Mouse (Mus musculus): Measurements from ENCODE around the gene Kl. TPM values are rescaled to one million over a fixed set of nuclear protein-coding genes. Genes with fewer than 3 reads are reported as not detected.

The Kl gene
- polyA plus RNA-seq, 1 experiment, result 159 TPM

GRCm38 (mm10) chr5:150918599-150918998 is 33.8 kb upstream of the Kl start:
- DNase-seq, result no peak
- Histone ChIP-seq H3K27ac (ENCODE audit: insufficient read depth, low read depth, low read length) (no peak overlapping the region), H3K4me1 (ENCODE audit: control insufficient read depth, insufficient read depth, low read length) (peaks cover 26% of the 10 kb centered on the region; the same call in 1 of the 2 replicates), H3K4me3 (ENCODE audit: insufficient read depth, low read depth, low read length) (no peak overlapping the region), H3K36me3 (ENCODE audit: control insufficient read depth, insufficient read depth, low read length) (no peaks in the 10 kb centered on the region), H3K27me3 (replicated peaks; ENCODE audit: control insufficient read depth, insufficient read depth, low read length) (no peaks in the 10 kb centered on the region)
- WGBS, result 94% methylated on average over 13 of the region's 13 CpGs
- TF ChIP-seq POLR2A (IDR thresholded peaks at IDR 0.05; ENCODE audit: low read depth, low read length) (no peak), CTCF (conservative IDR thresholded peaks at IDR 0.05; ENCODE audit: insufficient read depth, insufficient read length, low read depth, low read length) (no peak)

GRCm38 (mm10) chr5:150919269-150919668 is 33.1 kb upstream of the Kl start:
- peaks cover 23% of the 10 kb centered on the region; the same call in 1 of the 2 replicates for H3K4me1 ChIP-seq (ENCODE audit: control insufficient read depth, insufficient read depth, low read length)
- H3K27ac ChIP-seq (ENCODE audit: insufficient read depth, low read depth, low read length), result no peak overlapping the region
- no peaks in the 10 kb centered on the region for H3K27me3 ChIP-seq (replicated peaks; ENCODE audit: control insufficient read depth, insufficient read depth, low read length)
- TF ChIP-seq POLR2A (IDR thresholded peaks at IDR 0.05; ENCODE audit: low read depth, low read length), result no peak
- TF ChIP-seq CTCF (conservative IDR thresholded peaks at IDR 0.05; ENCODE audit: insufficient read depth, insufficient read length, low read depth, low read length), result no peak
- H3K4me3 ChIP-seq (ENCODE audit: insufficient read depth, low read depth, low read length), result no peak overlapping the region
- 77% methylated on average over 4 of the region's 4 CpGs for WGBS
- no peak for DNase-seq
- H3K36me3 ChIP-seq (ENCODE audit: control insufficient read depth, insufficient read depth, low read length), result no peaks in the 10 kb centered on the region

- no peaks in the 10 kb centered on the region for H3K27me3 ChIP-seq (replicated peaks; ENCODE audit: control insufficient read depth, insufficient read depth, low read length)
- TF ChIP-seq CTCF (conservative IDR thresholded peaks at IDR 0.05; ENCODE audit: insufficient read depth, insufficient read length, low read depth, low read length), result no peak
- no peak for TF ChIP-seq POLR2A (IDR thresholded peaks at IDR 0.05; ENCODE audit: low read depth, low read length)
- H3K36me3 ChIP-seq (ENCODE audit: control insufficient read depth, insufficient read depth, low read length), result no peaks in the 10 kb centered on the region
- 81% methylated on average over 2 of the region's 2 CpGs for WGBS
- no peak for DNase-seq
- no peak overlapping the region for H3K4me3 ChIP-seq (ENCODE audit: insufficient read depth, low read depth, low read length)
- H3K4me1 ChIP-seq (ENCODE audit: control insufficient read depth, insufficient read depth, low read length), result peaks cover 19% of the 10 kb centered on the region; the same call in 1 of the 2 replicates
- H3K27ac ChIP-seq (ENCODE audit: insufficient read depth, low read depth, low read length), result no peak overlapping the region
Observed at GRCm38 (mm10) chr5:150919961-150920360, 32.4 kb upstream of the Kl start.

GRCm38 (mm10) chr5:150929406-150929805 is 23.0 kb upstream of the Kl start:
- no peak for DNase-seq
- TF ChIP-seq CTCF (conservative IDR thresholded peaks at IDR 0.05; ENCODE audit: insufficient read depth, insufficient read length, low read depth, low read length) (no peak), POLR2A (IDR thresholded peaks at IDR 0.05; ENCODE audit: low read depth, low read length) (no peak)
- no peaks in the 10 kb centered on the region for H3K36me3 ChIP-seq (ENCODE audit: control insufficient read depth, insufficient read depth, low read length)
- WGBS, result 87% methylated on average over 2 of the region's 2 CpGs
- H3K27me3 ChIP-seq (replicated peaks; ENCODE audit: control insufficient read depth, insufficient read depth, low read length), result no peaks in the 10 kb centered on the region
- no peaks in the 10 kb centered on the region for H3K4me1 ChIP-seq (ENCODE audit: control insufficient read depth, insufficient read depth, low read length)
- H3K27ac ChIP-seq (ENCODE audit: insufficient read depth, low read depth, low read length), result no peak overlapping the region
- H3K4me3 ChIP-seq (ENCODE audit: insufficient read depth, low read depth, low read length), result no peak overlapping the region

GRCm38 (mm10) chr5:150932596-150932995 is 19.8 kb upstream of the Kl start:
- WGBS, result 45% methylated on average over 2 of the region's 2 CpGs
- DNase-seq, result peak; percentile 59
- Histone ChIP-seq H3K27me3 (replicated peaks; ENCODE audit: control insufficient read depth, insufficient read depth, low read length) (no peaks in the 10 kb centered on the region), H3K4me3 (ENCODE audit: insufficient read depth, low read depth, low read length) (no peak overlapping the region), H3K27ac (ENCODE audit: insufficient read depth, low read depth, low read length) (no peak overlapping the region), H3K36me3 (ENCODE audit: control insufficient read depth, insufficient read depth, low read length) (no peaks in the 10 kb centered on the region), H3K4me1 (ENCODE audit: control insufficient read depth, insufficient read depth, low read length) (no peaks in the 10 kb centered on the region)
- TF ChIP-seq CTCF (conservative IDR thresholded peaks at IDR 0.05; ENCODE audit: insufficient read depth, insufficient read length, low read depth, low read length) (no peak), POLR2A (IDR thresholded peaks at IDR 0.05; ENCODE audit: low read depth, low read length) (no peak)

GRCm38 (mm10) chr5:150936213-150936612 is 16.2 kb upstream of the Kl start:
- Histone ChIP-seq H3K4me3 (ENCODE audit: insufficient read depth, low read depth, low read length) (no peak overlapping the region), H3K4me1 (ENCODE audit: control insufficient read depth, insufficient read depth, low read length) (no peaks in the 10 kb centered on the region; the same call in 1 of the 2 replicates), H3K27ac (ENCODE audit: insufficient read depth, low read depth, low read length) (no peak overlapping the region), H3K36me3 (ENCODE audit: control insufficient read depth, insufficient read depth, low read length) (no peaks in the 10 kb centered on the region), H3K27me3 (replicated peaks; ENCODE audit: control insufficient read depth, insufficient read depth, low read length) (no peaks in the 10 kb centered on the region)
- TF ChIP-seq CTCF (conservative IDR thresholded peaks at IDR 0.05; ENCODE audit: insufficient read depth, insufficient read length, low read depth, low read length) (no peak), POLR2A (IDR thresholded peaks at IDR 0.05; ENCODE audit: low read depth, low read length) (no peak)
- WGBS, result 51% methylated on average over 5 of the region's 5 CpGs
- DNase-seq, result no peak

GRCm38 (mm10) chr5:150936807-150937206 is 15.6 kb upstream of the Kl start:
- 79% methylated on average over 4 of the region's 4 CpGs for WGBS
- Histone ChIP-seq H3K27ac (ENCODE audit: insufficient read depth, low read depth, low read length) (no peak overlapping the region), H3K4me3 (ENCODE audit: insufficient read depth, low read depth, low read length) (no peak overlapping the region), H3K27me3 (replicated peaks; ENCODE audit: control insufficient read depth, insufficient read depth, low read length) (no peaks in the 10 kb centered on the region), H3K4me1 (ENCODE audit: control insufficient read depth, insufficient read depth, low read length) (no peaks in the 10 kb centered on the region; the same call in 1 of the 2 replicates), H3K36me3 (ENCODE audit: control insufficient read depth, insufficient read depth, low read length) (no peaks in the 10 kb centered on the region)
- no peak for DNase-seq
- TF ChIP-seq CTCF (conservative IDR thresholded peaks at IDR 0.05; ENCODE audit: insufficient read depth, insufficient read length, low read depth, low read length), result no peak
- no peak for TF ChIP-seq POLR2A (IDR thresholded peaks at IDR 0.05; ENCODE audit: low read depth, low read length)

Data from kidney, adult 2 months (tissue).